Mouse (Mus musculus) ES-E14 (cell line): ENCODE results near the gene Pou6f1.
"Not testable (repeated sequence)": the region's sequence is repeated elsewhere in the genome, so short reads cannot be mapped to it uniquely, and the experiment has no call there.

Experiments
- CHD2 ChIP-seq: IDR thresholded peaks from 2 replicates; pipeline ENCODE4 v1.6.1; 2014; ENCODE audit warnings: mild to moderate bottlenecking, low read depth, low read length, inconsistent platforms
- MAFK ChIP-seq: IDR thresholded peaks from 2 replicates; pipeline ENCODE4 v1.6.1; 2014; ENCODE audit warnings: mild to moderate bottlenecking, low read depth, low read length, inconsistent platforms; ENCODE audit not compliant: insufficient read depth

- TF ChIP-seq MAFK, CHD2: not testable (repeated sequence)
Measured at GRCm38 (mm10) chr15:100606677-100607076, 6.9 kb upstream of the Pou6f1 start.
